ENCODE assay signal across 13 mouse cellular contexts in the genomic region with DNA sequence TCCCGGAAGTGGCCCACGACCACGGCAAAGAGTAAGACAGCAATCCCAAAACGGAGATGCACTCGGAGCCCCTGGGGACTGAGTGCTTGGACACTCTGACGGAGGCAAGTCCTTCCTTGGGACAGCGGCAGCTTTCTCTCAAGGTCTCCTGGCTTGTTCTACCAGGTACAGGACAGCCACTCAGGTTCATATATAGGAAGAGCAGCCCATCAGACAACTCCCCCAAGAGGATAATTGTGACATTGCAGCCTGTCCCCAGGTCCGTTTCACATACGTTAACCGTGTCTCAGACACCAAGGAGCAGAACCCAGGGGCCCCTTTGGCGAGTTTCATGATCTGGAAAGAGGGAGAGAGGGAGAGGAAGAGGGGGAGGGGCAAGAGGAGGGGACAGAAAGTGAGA. TPM values are rescaled to one million over a fixed set of nuclear protein-coding genes. Genes with fewer than 3 reads are reported as not detected.
DNase-seq lines count a peak whose midpoint lies in the region; ATAC-seq lines count a peak whose summit lies in the region.
"Had no signal": no experiment of that assay in that cellular context is flagged by ENCODE, and none has a peak within 500 bp of the region (broad histone marks: within the 10 kb centered on the region; RNA-seq: fewer than 3 reads in every experiment).

No protein-coding gene starts in this region.

- peak overlapping the region; percentile 14; the same call in 1 of the 2 replicates for H3K27ac ChIP-seq in heart, embryonic 15.5 days
- peak overlapping the region; percentile 63 for H3K27ac ChIP-seq in lung, embryonic 16.5 days (ENCODE audit: low read length)

- no peak overlapping the region for H3K4me2 ChIP-seq in heart, embryonic 15.5 days
- H3K4me2 ChIP-seq in lung, embryonic 16.5 days (ENCODE audit: low read depth, low read length) = no peak overlapping the region
- H3K4me2 ChIP-seq: stomach, embryonic 15.5 days had no signal

- peaks cover 50% of the 10 kb centered on the region for H3K4me1 ChIP-seq in heart, embryonic 15.5 days (replicated peaks)
- peaks cover 50% of the 10 kb centered on the region for H3K4me1 ChIP-seq in lung, embryonic 16.5 days (replicated peaks; ENCODE audit: control insufficient read depth, insufficient read depth, low read length)

- H3K4me3 ChIP-seq in heart, embryonic 15.5 days = no peak overlapping the region
- H3K4me3 ChIP-seq in lung, embryonic 16.5 days (ENCODE audit: low read length) = no peak overlapping the region
- H3K4me3 ChIP-seq: erythroblast, embryonic 14.5 days; stomach, embryonic 15.5 days had no signal

- DNase-seq in heart, postnatal 4 days = no peak
- DNase-seq in lung, postnatal 25 days (ENCODE audit: low spot score) = no peak
- DNase-seq in ZHBTc4 (ENCODE audit: low read depth, low spot score) = peak; percentile 77
- no peak for DNase-seq in adrenal gland, adult 8-10 months
- no peak for DNase-seq in frontal cortex, adult 2 months (ENCODE audit: extremely low spot score in 1 of 2, low spot score in 1 of 2)
- DNase-seq: cerebellum, postnatal 14 days; left cerebral cortex, postnatal 4 days; midbrain, embryonic 14.5 days had no signal

- H3K9me3 ChIP-seq in heart, embryonic 15.5 days (replicated peaks) = no peaks in the 10 kb centered on the region
- H3K9me3 ChIP-seq in lung, embryonic 16.5 days (ENCODE audit: control insufficient read depth, low read length) = no peaks in the 10 kb centered on the region
- H3K9me3 ChIP-seq: stomach, embryonic 15.5 days had no signal

- no peaks in the 10 kb centered on the region for H3K27me3 ChIP-seq in heart, embryonic 15.5 days
- no peaks in the 10 kb centered on the region for H3K27me3 ChIP-seq in lung, embryonic 16.5 days (ENCODE audit: control insufficient read depth, insufficient read depth, low read depth, low read length)
- H3K27me3 ChIP-seq: stomach, embryonic 15.5 days had no signal

- no peak for ATAC-seq in heart, embryonic 15.5 days (replicated peaks; ENCODE audit: insufficient number of reproducible peaks, insufficient read depth, low FRiP score, low read depth)
- no peak for ATAC-seq in lung, embryonic 16.5 days (ENCODE audit: low read depth)
- ATAC-seq in neutrophil, adult 5-6 weeks (ENCODE audit: extremely low read depth, insufficient number of reproducible peaks, low FRiP score, poor library complexity, severe bottlenecking) = peak; percentile 52; the same call in 1 of the 2 replicates

- 69% methylated on average over 11 of the region's 11 CpGs for WGBS in heart, embryonic 15.5 days
- WGBS in lung, embryonic 16.5 days = 71% methylated on average over 11 of the region's 11 CpGs

- no peak overlapping the region for H3K9ac ChIP-seq in heart, embryonic 15.5 days
- 0 out of 2 replicates have a peak overlapping the region, but pooled peaks have one; percentile 1 for H3K9ac ChIP-seq in lung, embryonic 16.5 days (ENCODE audit: low read length)
- H3K9ac ChIP-seq: stomach, embryonic 15.5 days had no signal

- H3K36me3 ChIP-seq in heart, embryonic 15.5 days = 0 out of 2 replicates have a peak, but pooled peaks cover 4% of the 10 kb centered on the region
- H3K36me3 ChIP-seq in lung, embryonic 16.5 days (ENCODE audit: control insufficient read depth, insufficient read depth, low read length) = peaks cover 12% of the 10 kb centered on the region

RNA-seq across cellular contexts. Expression of gene Lrp5, which starts 18.4 kb away (rescaled TPM):
- polyA plus RNA-seq in heart, embryonic 15.5 days (2015; fragmentation: Nextera tagmentation; extraction: Ambion mirVana) = 3.0 and 4.3 TPM in 2 replicates
- total RNA-seq in heart, postnatal 4 days (2021) = 10 to 100 TPM; 43.1 to 46.0 TPM
- polyA plus RNA-seq in lung, embryonic 16.5 days (2015; fragmentation: Nextera tagmentation; extraction: Ambion mirVana) = 7.4 and 7.8 TPM in 2 replicates
- 0.93 and 0.98 TPM in 2 replicates for total RNA-seq in neutrophil, adult 5-6 weeks (2017)
- total RNA-seq in adrenal gland, adult 8-10 months (2022) = 100 to 1,000 TPM in 3 of 4 experiments, 10 to 100 TPM in 1; 99.3 to 161 (median 120) TPM
- polyA plus RNA-seq in frontal cortex, adult 2 months (2012; rRNA removed) = 4.9 and 5.2 TPM in 2 replicates

RNA-seq across cellular contexts. Expression of gene 1810055G02Rik, which starts 40.1 kb away (rescaled TPM):
- 15.9 and 26.6 TPM in 2 replicates for polyA plus RNA-seq in heart, embryonic 15.5 days (2015; fragmentation: Nextera tagmentation; extraction: Ambion mirVana)
- 10 to 100 TPM; 17.5 to 18.3 TPM for total RNA-seq in heart, postnatal 4 days (2021)
- polyA plus RNA-seq in lung, embryonic 16.5 days (2015; fragmentation: Nextera tagmentation; extraction: Ambion mirVana) = 28.3 and 32.4 TPM in 2 replicates
- total RNA-seq in neutrophil, adult 5-6 weeks (2017) = 3.1 and 5.1 TPM in 2 replicates
- total RNA-seq in adrenal gland, adult 8-10 months (2022) = 10 to 100 TPM; 29.1 to 42.7 (median 32.1) TPM
- 32.8 and 37.2 TPM in 2 replicates for polyA plus RNA-seq in frontal cortex, adult 2 months (2012; rRNA removed)

Comparison
In these comparisons a context has a peak if more than half of its experiments do, and no peak if none do; other contexts are left out.
1. RNA of gene Lrp5, which starts 18.4 kb away (total RNA-seq): 99.3 to 161 TPM in adrenal gland, adult 8-10 months and 43.1 to 46.0 TPM in heart, postnatal 4 days; 0.93 to 0.98 TPM in neutrophil, adult 5-6 weeks; every median in the first group is over 10 times any median in the second.